Mouse (Mus musculus) right cerebral cortex, adult 18-20 months (tissue): ENCODE data around the gene Cntn4.
"Not testable (repeated sequence)": the region's sequence is repeated elsewhere in the genome, so short reads cannot be mapped to it uniquely, and the experiment has no call there.

Experiments
- DNase-seq: peaks from one replicate; pipeline ENCODE4 v3.0.0; 2022; ENCODE audit warnings: mixed read lengths

Gene Cntn4

DNA sequence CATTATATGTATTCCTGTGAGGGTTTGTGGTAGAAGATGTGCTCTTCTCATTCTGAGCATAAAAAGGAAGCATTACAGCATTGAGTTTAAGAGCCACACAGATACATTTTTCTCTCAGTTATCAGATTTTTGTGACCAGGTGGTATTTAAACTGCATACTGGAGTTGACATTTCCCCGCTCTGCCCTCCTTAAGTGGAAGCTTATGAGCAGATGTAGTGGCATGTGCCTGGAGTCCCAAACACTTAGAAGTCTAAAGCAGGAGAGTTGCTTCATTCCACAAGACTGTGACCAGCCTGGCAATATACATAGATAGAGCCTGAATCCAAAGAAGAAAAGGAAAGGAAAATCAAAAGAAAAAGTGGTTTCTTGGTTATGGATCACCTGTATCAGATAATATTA lies 655.5 kb downstream of the Cntn4 start:
- DNase-seq: no peak

DNA sequence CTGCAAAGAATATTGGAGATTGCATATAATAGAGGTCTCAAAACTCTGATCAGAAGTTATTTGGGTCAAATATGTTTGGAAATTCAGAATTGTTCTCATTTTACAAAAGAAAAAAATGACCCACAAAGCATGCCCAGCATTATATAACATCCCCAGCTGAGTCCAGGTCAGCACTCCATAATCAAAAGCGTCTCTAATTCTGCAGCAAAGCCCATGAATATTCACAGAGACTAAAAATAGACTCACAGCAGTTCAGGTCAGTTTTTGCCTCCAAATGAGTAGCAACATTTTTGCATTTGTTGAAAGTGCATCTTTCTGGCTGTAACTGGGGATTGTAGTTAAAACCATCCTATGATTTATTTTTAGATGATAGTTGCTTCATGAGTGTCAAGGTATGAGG lies 657.6 kb downstream of the Cntn4 start:
- no peak for DNase-seq

- peak; percentile 19 for DNase-seq
These were observed 659.3 kb downstream of the Cntn4 start for GRCm38 (mm10) chr6:106336805-106337204.

DNA sequence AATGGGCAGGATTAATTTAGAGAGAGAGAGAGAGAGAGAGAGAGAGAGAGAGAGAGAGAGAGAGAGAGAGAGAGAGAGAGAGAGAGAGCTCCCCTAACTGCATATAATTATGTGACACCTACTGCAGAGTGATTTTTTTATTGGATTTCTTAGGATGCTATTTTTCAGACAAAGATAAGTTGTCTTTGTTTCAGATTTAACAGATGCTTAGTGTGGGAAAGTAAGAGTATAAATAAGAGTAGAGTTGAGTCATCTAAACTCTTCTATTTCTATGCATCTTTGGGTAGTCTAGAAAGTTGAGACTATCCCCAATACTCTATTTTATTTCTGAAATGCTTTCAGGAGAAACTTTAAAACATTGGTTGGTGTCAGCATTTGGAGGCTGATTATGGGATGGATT lies 660.4 kb downstream of the Cntn4 start:
- no peak for DNase-seq

DNA sequence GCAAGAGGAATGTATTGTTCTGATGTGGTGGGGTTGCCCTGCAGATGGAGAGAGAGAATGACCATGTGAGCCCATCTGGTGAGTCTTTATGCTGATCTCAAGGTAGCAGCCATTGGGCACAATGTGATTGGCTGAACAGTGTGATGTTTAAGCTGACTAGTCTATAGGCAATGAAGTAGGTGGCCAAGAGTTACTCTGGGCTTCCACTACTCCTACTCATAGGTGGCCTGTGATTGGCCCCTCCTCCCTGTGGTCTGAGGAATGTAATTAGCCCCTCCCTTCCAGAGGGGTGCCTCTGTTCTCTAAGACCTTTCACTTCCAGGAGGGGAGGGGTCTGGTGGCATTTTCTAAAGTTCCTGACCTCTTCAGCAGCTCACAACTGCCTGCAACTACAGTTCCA lies 663.7 kb downstream of the Cntn4 start:
- no peak for DNase-seq

DNA sequence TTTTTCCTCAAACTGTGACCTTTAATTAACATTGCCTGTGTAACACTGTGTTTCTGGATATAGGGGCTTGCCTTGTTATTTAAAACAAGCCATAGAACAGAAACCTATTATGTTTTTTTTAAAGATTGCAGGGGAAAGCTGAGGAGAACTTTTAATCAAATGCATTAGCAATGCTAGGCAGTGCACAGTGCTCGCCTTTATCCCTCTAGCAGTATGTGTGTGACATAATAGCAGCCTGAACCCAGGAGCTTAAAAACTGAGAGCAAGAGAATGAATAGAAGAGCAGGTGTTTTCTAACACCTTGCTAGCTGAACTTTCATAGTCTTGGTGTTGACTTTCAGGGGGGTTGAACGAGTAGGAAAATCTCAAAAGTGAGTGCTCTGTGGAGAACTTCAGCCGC lies 672.6 kb downstream of the Cntn4 start:
- DNase-seq: no peak

- DNase-seq: no peak
These were observed 673.9 kb downstream of the Cntn4 start for GRCm38 (mm10) chr6:106351389-106351788.

DNA sequence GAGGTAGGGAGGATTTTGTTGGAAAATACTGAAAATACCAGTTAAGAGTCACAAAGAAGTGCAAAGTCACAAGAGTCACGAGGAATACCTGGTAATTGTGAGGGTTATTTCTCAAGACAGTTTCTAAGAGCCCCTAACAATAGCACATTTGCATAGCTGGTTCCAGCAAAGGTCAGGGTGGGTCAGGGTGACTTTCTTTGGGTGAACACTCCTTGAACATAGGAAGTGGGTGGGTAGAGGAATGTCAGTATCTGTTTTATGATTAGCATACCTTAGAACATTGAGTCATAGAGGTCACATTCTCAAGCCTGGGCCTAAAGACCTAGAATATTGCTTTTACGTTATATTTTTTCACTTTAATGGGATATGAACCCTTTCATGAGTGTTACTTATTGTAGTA lies 681.3 kb downstream of the Cntn4 start:
- DNase-seq: not testable (repeated sequence)

DNA sequence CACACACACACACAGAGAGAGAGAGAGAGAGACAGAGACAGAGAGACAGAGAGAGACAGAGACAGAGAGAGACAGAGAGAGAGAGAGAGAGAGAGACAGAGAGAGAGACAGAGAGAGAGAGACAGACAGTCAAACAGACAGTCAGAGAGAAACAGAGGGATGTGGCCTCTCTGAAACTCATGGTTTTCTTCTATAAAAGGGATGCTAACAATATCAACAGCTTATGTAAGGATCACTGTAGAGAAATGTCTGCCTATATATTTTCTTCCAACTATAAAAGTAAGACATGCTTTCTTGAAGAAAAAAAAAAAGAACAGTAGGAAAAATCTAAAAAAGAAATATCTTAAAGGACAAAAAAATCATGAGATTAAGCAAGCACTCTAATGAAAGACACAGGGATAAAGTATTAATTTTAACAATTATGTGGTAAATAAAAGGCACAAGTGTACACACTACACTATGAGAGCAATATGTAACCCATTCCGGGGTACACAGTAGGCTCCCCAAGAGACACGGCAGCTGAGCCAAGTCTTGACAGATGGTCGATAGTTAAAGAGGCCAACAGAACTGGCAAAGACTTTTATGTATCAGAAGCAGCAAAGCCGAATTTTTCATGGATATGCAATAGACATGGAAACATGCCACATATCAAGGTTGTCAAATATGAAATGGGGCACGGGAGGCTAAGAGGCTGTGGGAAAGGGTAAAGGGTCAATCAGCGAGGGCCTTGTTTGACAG lies 704.0 kb downstream of the Cntn4 start:
- DNase-seq: peak; percentile 44

DNA sequence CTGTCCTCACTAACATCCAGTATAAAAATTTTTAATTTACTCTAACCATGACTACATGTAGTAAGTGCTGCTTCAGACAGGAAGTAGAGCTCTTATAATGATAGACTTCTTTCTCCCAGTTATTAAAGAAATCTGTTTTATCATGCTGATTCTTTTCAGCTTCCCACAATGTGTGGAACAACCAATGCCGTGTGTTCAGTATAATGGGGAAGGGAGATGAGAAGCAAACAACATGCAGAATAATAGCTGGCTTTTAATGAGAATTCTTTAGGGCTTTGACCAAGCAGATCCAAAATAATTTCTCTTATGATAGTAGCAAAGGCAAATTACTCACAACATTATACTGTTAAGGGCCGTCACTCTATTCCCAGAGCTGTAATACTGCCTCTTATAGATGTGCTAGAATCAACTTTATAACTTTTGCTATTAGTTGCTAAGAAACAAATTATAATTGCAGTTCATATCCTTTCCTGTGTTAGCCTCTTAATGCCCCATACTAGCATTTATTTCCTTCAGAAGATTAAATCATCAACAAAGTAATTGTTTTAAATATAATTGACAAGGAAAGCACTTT lies 710.5 kb downstream of the Cntn4 start:
- DNase-seq: no peak

- no peak for DNase-seq
These were observed 730.6 kb downstream of the Cntn4 start for GRCm38 (mm10) chr6:106408014-106408413.

GRCm38 (mm10) chr6:106408634-106409033 lies 731.2 kb downstream of the Cntn4 start:
- DNase-seq: peak; percentile 77

GRCm38 (mm10) chr6:106422947-106423346 lies 745.5 kb downstream of the Cntn4 start:
- no peak for DNase-seq

- DNase-seq: no peak
These were observed 746.0 kb downstream of the Cntn4 start for GRCm38 (mm10) chr6:106423471-106423870.

DNA sequence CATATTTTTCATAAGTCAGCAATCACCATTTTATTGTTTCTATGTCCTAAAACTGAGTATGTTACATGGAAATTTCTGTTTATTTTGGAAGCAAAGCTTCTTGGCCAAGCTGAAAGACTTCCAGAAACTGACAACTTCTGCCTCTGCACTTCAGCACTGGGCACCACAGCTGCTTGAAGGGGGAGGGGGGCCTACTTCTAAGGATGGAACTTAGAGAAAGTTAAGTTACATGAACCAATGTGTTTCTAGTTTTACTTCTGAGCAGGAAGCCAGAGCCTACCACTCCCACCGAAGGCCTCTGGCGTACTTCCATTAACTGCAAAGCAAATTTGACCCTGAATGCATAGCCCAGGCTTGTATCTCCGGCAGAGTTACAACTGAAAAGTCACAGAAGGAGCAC lies 749.2 kb downstream of the Cntn4 start:
- DNase-seq: no peak

DNA sequence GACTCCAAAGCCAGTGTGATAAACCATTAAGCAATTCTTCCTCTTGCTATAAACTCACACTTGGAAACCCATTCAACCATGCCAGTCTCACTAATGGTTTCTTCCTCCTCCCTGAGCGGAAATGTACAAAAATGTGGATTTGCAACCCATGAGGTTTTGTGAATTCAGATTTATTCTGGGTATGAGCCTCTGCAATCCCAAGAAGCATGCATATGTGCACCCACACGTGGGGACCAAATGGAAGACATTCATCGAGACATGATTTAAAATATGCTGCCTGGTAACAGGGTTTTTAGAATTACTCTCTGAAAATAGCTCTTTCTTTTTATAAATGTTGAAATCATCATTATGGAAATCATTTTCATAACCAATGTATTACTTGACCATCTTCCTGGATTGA lies 754.0 kb downstream of the Cntn4 start:
- peak; percentile 61 for DNase-seq

DNA sequence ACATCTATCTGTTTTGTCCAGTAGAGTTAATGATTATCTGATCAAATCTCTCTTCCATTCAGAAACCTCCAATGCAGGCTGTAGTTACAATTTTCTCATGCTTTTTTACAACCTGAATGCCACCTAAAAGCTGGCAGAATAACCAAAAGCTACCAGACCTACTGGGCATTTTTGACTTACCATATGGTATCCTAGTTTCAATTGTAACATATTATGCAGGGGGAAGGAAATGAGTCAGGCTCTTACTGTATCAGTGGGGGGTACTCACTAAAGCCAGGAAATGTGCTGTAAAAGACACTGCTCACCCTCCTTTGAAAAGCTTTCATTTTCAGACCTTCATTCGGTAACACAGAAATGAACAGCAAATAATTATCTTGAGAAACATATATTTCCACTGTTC lies 763.3 kb downstream of the Cntn4 start:
- DNase-seq: peak; percentile 17

GRCm38 (mm10) chr6:106441246-106441645 lies 763.8 kb downstream of the Cntn4 start:
- DNase-seq: no peak

- no peak for DNase-seq
These were observed 776.8 kb downstream of the Cntn4 start for GRCm38 (mm10) chr6:106454131-106454838.

GRCm38 (mm10) chr6:106455616-106456015 lies 778.2 kb downstream of the Cntn4 start:
- no peak for DNase-seq

- no peak for DNase-seq
These were observed 780.7 kb downstream of the Cntn4 start for GRCm38 (mm10) chr6:106458166-106458565.

GRCm38 (mm10) chr6:106462403-106462802 lies 784.9 kb downstream of the Cntn4 start:
- peak; percentile 23 for DNase-seq

DNA sequence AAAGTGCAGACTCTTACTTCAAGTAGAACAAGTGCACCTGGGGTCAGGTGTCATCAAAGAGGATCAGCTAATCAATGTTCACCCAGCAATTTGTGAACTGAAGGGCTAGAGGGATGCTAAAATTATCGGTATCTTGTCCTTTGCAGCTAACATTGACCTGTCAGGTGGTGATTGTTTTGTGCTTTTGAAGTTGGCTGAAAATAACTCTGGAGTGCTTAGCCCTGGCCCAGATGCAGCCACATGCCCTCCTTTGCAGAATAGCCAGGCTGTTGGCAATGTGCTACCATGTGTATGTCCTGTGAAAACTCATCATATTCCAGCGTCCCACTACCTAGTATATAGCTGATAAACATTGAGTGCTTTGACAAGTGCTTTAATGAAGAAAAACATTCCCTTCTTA lies 786.4 kb downstream of the Cntn4 start:
- no peak for DNase-seq

- no peak for DNase-seq
These were observed 788.3 kb downstream of the Cntn4 start for GRCm38 (mm10) chr6:106465766-106466165.
